Mouse (Mus musculus): ENCODE measurements around the gene Ldlrad3.

GRCm38 (mm10) chr2:102086583-102086982, 99.6 kb downstream of the Ldlrad3 start:
- TF ChIP-seq MAX (IDR thresholded peaks at IDR 0.05; ENCODE audit: low read length) (no peak), RCOR1 (IDR thresholded peaks at IDR 0.05; ENCODE audit: low read depth, low read length) (no peak), POLR2A (IDR thresholded peaks at IDR 0.05; ENCODE audit: control insufficient read depth in 1 of 2, insufficient read depth in 1 of 2, low read depth in 1 of 2, low read length in 2 of 2, poor library complexity in 1 of 2) (no peak), CTCF (IDR thresholded peaks at IDR 0.05 in 2 of 3, conservative IDR thresholded peaks at IDR 0.05 in 1 of 3; ENCODE audit: control insufficient read depth in 1 of 3, insufficient read depth in 1 of 3, low read depth in 2 of 3, low read length in 3 of 3, poor library complexity in 1 of 3, severe bottlenecking in 1 of 3) (no peak), RAD21 (IDR thresholded peaks at IDR 0.05; ENCODE audit: low read depth, low read length) (no peak), TAL1 (IDR thresholded peaks at IDR 0.05; ENCODE audit: low read length) (no peak), MEF2A (IDR thresholded peaks at IDR 0.05; ENCODE audit: extremely low read depth, insufficient replicate concordance, low read depth, low read length, poor library complexity, severe bottlenecking) (no peak), ZNF384 (IDR thresholded peaks at IDR 0.05; ENCODE audit: low read depth, low read length) (no peak), POLR2AphosphoS5 (IDR thresholded peaks at IDR 0.05; ENCODE audit: borderline replicate concordance, low read depth, low read length) (no peak), GATA1 (IDR thresholded peaks at IDR 0.05; ENCODE audit: low read depth, low read length) (no peak), CHD2 (IDR thresholded peaks at IDR 0.05; ENCODE audit: low read length) (no peak)
